Mouse (Mus musculus): ENCODE measurements around the gene Lin28a. TPM values are rescaled to one million over a fixed set of nuclear protein-coding genes. Genes with fewer than 3 reads are reported as not detected.
"Not testable (repeated sequence)": the region's sequence is repeated elsewhere in the genome, so short reads cannot be mapped to it uniquely, and the experiment has no call there.

The Lin28a gene
- polyA plus RNA-seq, 1 experiment from 2014 or later = 0.27 TPM

GRCm38 (mm10) chr4:133994697-133995096, 23.9 kb downstream of the Lin28a start:
- Histone ChIP-seq H3K9ac (no peak overlapping the region), H3K36me3 (replicated peaks) (peaks cover 19% of the 10 kb centered on the region; the same call in 1 of the 2 replicates), H3K4me2 (no peak overlapping the region), H3K9me3 (no peaks in the 10 kb centered on the region), H3K27ac (no peak overlapping the region), H3K27me3 (replicated peaks) (no peaks in the 10 kb centered on the region), H3K4me3 (no peak overlapping the region), H3K4me1 (peaks cover 6% of the 10 kb centered on the region)
- 95% methylated on average over 8 of the region's 8 CpGs for WGBS
- ATAC-seq (replicated peaks) = no peak

GRCm38 (mm10) chr4:133991087-133991660, 27.5 kb downstream of the Lin28a start:
- Histone ChIP-seq H3K4me3 (no peak overlapping the region), H3K9ac (no peak overlapping the region), H3K27ac (no peak overlapping the region), H3K4me2 (no peak overlapping the region), H3K36me3 (replicated peaks) (peaks cover 22% of the 10 kb centered on the region; the same call in 1 of the 2 replicates), H3K4me1 (no peaks in the 10 kb centered on the region), H3K27me3 (replicated peaks) (no peaks in the 10 kb centered on the region), H3K9me3 (no peaks in the 10 kb centered on the region)
- no peak for ATAC-seq (replicated peaks)
- WGBS = 93% methylated on average over 13 of the region's 13 CpGs

- ATAC-seq (replicated peaks) = no peak
- H3K36me3 ChIP-seq (replicated peaks) = peaks cover 23% of the 10 kb centered on the region; the same call in 1 of the 2 replicates
Measured at GRCm38 (mm10) chr4:133990035-133990434, 28.6 kb downstream of the Lin28a start.

GRCm38 (mm10) chr4:133988289-133988688, 30.4 kb downstream of the Lin28a start:
- H3K4me2 ChIP-seq = not testable (repeated sequence)
- peaks cover 17% of the 10 kb centered on the region; the same call in 1 of the 2 replicates for H3K36me3 ChIP-seq (replicated peaks)
- 94% methylated on average over 8 of the region's 8 CpGs for WGBS

More at GRCm38 (mm10) chr4:133990035-133990434, 28.6 kb downstream of the Lin28a start:
- Histone ChIP-seq H3K4me2 (no peak overlapping the region), H3K9ac (no peak overlapping the region), H3K27ac (no peak overlapping the region), H3K9me3 (no peaks in the 10 kb centered on the region), H3K4me3 (no peak overlapping the region), H3K27me3 (replicated peaks) (no peaks in the 10 kb centered on the region), H3K4me1 (no peaks in the 10 kb centered on the region)
- 60% methylated on average over 4 of the region's 4 CpGs for WGBS

GRCm38 (mm10) chr4:133982936-133983335, 35.7 kb downstream of the Lin28a start:
- Histone ChIP-seq H3K4me3 (no peak overlapping the region), H3K27ac (no peak overlapping the region), H3K9ac (no peak overlapping the region), H3K9me3 (no peaks in the 10 kb centered on the region), H3K36me3 (replicated peaks) (peaks cover 14% of the 10 kb centered on the region; the same call in 1 of the 2 replicates), H3K27me3 (replicated peaks) (no peaks in the 10 kb centered on the region), H3K4me1 (no peaks in the 10 kb centered on the region), H3K4me2 (no peak overlapping the region)
- 78% methylated on average over 13 of the region's 13 CpGs for WGBS
- no peak for ATAC-seq (replicated peaks)

More at GRCm38 (mm10) chr4:133988289-133988688, 30.4 kb downstream of the Lin28a start:
- H3K4me1 ChIP-seq; H3K9me3 ChIP-seq; ATAC-seq (replicated peaks); H3K27ac ChIP-seq; H3K27me3 ChIP-seq (replicated peaks); H3K9ac ChIP-seq; H3K4me3 ChIP-seq: not testable (repeated sequence)

- no peaks in the 10 kb centered on the region for H3K9me3 ChIP-seq
- no peak overlapping the region for H3K27ac ChIP-seq
- H3K27me3 ChIP-seq (replicated peaks) = no peaks in the 10 kb centered on the region
- no peaks in the 10 kb centered on the region for H3K4me1 ChIP-seq
- H3K9ac ChIP-seq = no peak overlapping the region
- H3K4me2 ChIP-seq = no peak overlapping the region
- 90% methylated on average over 5 of the region's 5 CpGs for WGBS
- H3K4me3 ChIP-seq = no peak overlapping the region
- peaks cover 11% of the 10 kb centered on the region; the same call in 1 of the 2 replicates for H3K36me3 ChIP-seq (replicated peaks)
- no peak for ATAC-seq (replicated peaks)
Measured at GRCm38 (mm10) chr4:133980496-133980895, 38.1 kb downstream of the Lin28a start.

GRCm38 (mm10) chr4:133978021-133978711, 40.5 kb downstream of the Lin28a start:
- Histone ChIP-seq H3K4me2 (no peak overlapping the region), H3K27me3 (replicated peaks) (no peaks in the 10 kb centered on the region), H3K9me3 (no peaks in the 10 kb centered on the region), H3K9ac (no peak overlapping the region), H3K27ac (no peak overlapping the region), H3K36me3 (replicated peaks) (peaks cover 11% of the 10 kb centered on the region; the same call in 1 of the 2 replicates), H3K4me3 (no peak overlapping the region), H3K4me1 (no peaks in the 10 kb centered on the region)
- no peak for ATAC-seq (replicated peaks)
- WGBS = 93% methylated on average over 10 of the region's 10 CpGs

- H3K4me1 ChIP-seq = peaks cover 25% of the 10 kb centered on the region
- no peak overlapping the region for H3K4me3 ChIP-seq
- no peaks in the 10 kb centered on the region for H3K27me3 ChIP-seq (replicated peaks)
- H3K9ac ChIP-seq = no peak overlapping the region
- no peaks in the 10 kb centered on the region for H3K9me3 ChIP-seq
- H3K36me3 ChIP-seq (replicated peaks) = 0 out of 2 replicates have a peak, but pooled peaks cover 2% of the 10 kb centered on the region
- H3K4me2 ChIP-seq = no peak overlapping the region
- no peak overlapping the region for H3K27ac ChIP-seq
- WGBS = 59% methylated on average over 8 of the region's 8 CpGs
- no peak for ATAC-seq (replicated peaks)
Measured at GRCm38 (mm10) chr4:133971741-133972140, 46.9 kb downstream of the Lin28a start.

- Histone ChIP-seq H3K9ac (no peak overlapping the region), H3K36me3 (replicated peaks) (0 out of 2 replicates have a peak, but pooled peaks cover 3% of the 10 kb centered on the region), H3K9me3 (no peaks in the 10 kb centered on the region), H3K4me3 (no peak overlapping the region), H3K27me3 (replicated peaks) (no peaks in the 10 kb centered on the region), H3K4me2 (no peak overlapping the region), H3K4me1 (peaks cover 33% of the 10 kb centered on the region), H3K27ac (peak overlapping the region; percentile 99; the same call in 1 of the 2 replicates)
- ATAC-seq (replicated peaks) = no peak
- WGBS = 64% methylated on average over 13 of the region's 13 CpGs
Measured at GRCm38 (mm10) chr4:133970876-133971275, 47.8 kb downstream of the Lin28a start.

- Histone ChIP-seq H3K27me3 (replicated peaks) (no peaks in the 10 kb centered on the region), H3K36me3 (replicated peaks) (peaks cover 7% of the 10 kb centered on the region; the same call in 1 of the 2 replicates), H3K4me2 (no peak overlapping the region), H3K9me3 (no peaks in the 10 kb centered on the region), H3K4me3 (no peak overlapping the region), H3K4me1 (peaks cover 38% of the 10 kb centered on the region), H3K9ac (no peak overlapping the region), H3K27ac (peak overlapping the region; percentile 99)
- WGBS = 5% methylated on average over 4 of the region's 4 CpGs
- ATAC-seq (replicated peaks) = no peak
Measured at GRCm38 (mm10) chr4:133970196-133970595, 48.4 kb downstream of the Lin28a start.

- Histone ChIP-seq H3K27ac (peak overlapping the region; percentile 99), H3K4me2 (peak overlapping the region; percentile 91), H3K4me3 (0 out of 2 replicates have a peak overlapping the region, but pooled peaks have one; percentile 58), H3K9me3 (no peaks in the 10 kb centered on the region), H3K36me3 (replicated peaks) (peaks cover 11% of the 10 kb centered on the region), H3K27me3 (replicated peaks) (no peaks in the 10 kb centered on the region), H3K4me1 (peaks cover 38% of the 10 kb centered on the region), H3K9ac (peak overlapping the region; percentile 77; the same call in 1 of the 2 replicates)
- no peak for ATAC-seq (replicated peaks)
- 45% methylated on average over 8 of the region's 8 CpGs for WGBS
Measured at GRCm38 (mm10) chr4:133969114-133969770, 49.4 kb downstream of the Lin28a start.

Measured in midbrain, embryonic 15.5 days (tissue).